Mouse (Mus musculus) cerebellum, adult 2 months (tissue): ENCODE data around the gene Fez1.

Experiments used
- CTCF ChIP-seq: fragments of 200-500 bp; IDR thresholded peaks from 2 replicates; pipeline ENCODE4 v1.5.1; 2011; ENCODE audit warnings: low read depth, mild to moderate bottlenecking, control low read depth, low read length, moderate library complexity, borderline replicate concordance; ENCODE audit not compliant: insufficient read depth
- POLR2A ChIP-seq: fragments of 200-500 bp; IDR thresholded peaks from 2 replicates; pipeline ENCODE4 v1.6.1; 2011; ENCODE audit warnings: low read length, control low read depth, borderline replicate concordance; ENCODE audit not compliant: insufficient read depth

DNA sequence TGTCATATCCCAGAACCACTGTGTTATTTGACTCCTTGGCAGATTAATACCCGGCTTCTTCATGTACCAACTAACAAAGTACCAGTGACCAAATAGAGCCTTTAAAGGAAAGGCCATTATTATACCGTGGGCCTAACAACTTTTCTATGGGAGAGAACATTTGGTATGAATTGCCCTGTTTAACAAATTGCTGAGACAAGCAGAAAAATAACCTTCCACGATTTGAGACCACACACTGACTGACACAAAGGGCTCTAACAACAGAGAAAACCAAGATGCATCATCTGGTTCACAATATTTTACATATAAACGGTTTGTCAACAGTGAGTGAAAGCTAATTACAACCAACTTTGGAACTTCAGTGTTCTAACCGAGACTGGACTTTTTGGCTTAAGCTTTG lies 25.4 kb upstream of the Fez1 start:
- TF ChIP-seq POLR2A (no peak), CTCF (no peak)
